Mouse (Mus musculus): ENCODE measurements around the gene Eml5. TPM values are rescaled to one million over a fixed set of nuclear protein-coding genes. Genes with fewer than 3 reads are reported as not detected.
A peak's percentile ranks its signal among the peaks of the same experiment; 100 is the strongest.

Eml5 gene
- total and polyA plus RNA-seq, 3 experiments = 2.4 to 3.8 (median 2.5) TPM

GRCm38 (mm10) chr12:98910096-98910495, 8.8 kb upstream of the Eml5 start:
- Histone ChIP-seq H3K27ac (no peak overlapping the region), H3K9ac (ENCODE audit: low read depth, low read length) (no peak overlapping the region), H3K36me3 (ENCODE audit: control insufficient read depth, insufficient read depth, low read length) (no peaks in the 10 kb centered on the region), H3K4me1 (ENCODE audit: control insufficient read depth, insufficient read depth, low read length) (no peaks in the 10 kb centered on the region), H3K27me3 (ENCODE audit: control insufficient read depth, insufficient read depth, low read length) (no peaks in the 10 kb centered on the region), H3K4me3 (no peak overlapping the region), H3K79me2 (replicated peaks; ENCODE audit: control insufficient read depth, insufficient read depth, low read length) (no peaks in the 10 kb centered on the region)
- intact Hi-C loops (cut with DNase I) = no loop called here
- WGBS = 42% methylated on average over 9 of the region's 9 CpGs
- TF ChIP-seq EP300 (IDR thresholded peaks at IDR 0.05; ENCODE audit: insufficient read depth, low read depth, low read length) (no peak), POLR2A (IDR thresholded peaks at IDR 0.05; ENCODE audit: insufficient read depth, low read depth, low read length) (no peak), CTCF (IDR thresholded peaks at IDR 0.05) (no peak)
- peak in 1 of 2 experiments; percentile 6 for DNase-seq

- H3K4me3 ChIP-seq = no peak overlapping the region
- H3K36me3 ChIP-seq (ENCODE audit: control insufficient read depth, insufficient read depth, low read length) = no peaks in the 10 kb centered on the region
- no peak for DNase-seq
- WGBS = 68% methylated on average over 5 of the region's 5 CpGs
- H3K4me1 ChIP-seq (ENCODE audit: control insufficient read depth, insufficient read depth, low read length) = no peaks in the 10 kb centered on the region
- no peak overlapping the region for H3K9ac ChIP-seq (ENCODE audit: low read depth, low read length)
- H3K27ac ChIP-seq = no peak overlapping the region
- no peaks in the 10 kb centered on the region for H3K79me2 ChIP-seq (replicated peaks; ENCODE audit: control insufficient read depth, insufficient read depth, low read length)
- H3K27me3 ChIP-seq (ENCODE audit: control insufficient read depth, insufficient read depth, low read length) = peaks cover 3% of the 10 kb centered on the region; the same call in 1 of the 2 replicates
- intact Hi-C loops (cut with DNase I) = no loop called here
- TF ChIP-seq EP300 (IDR thresholded peaks at IDR 0.05; ENCODE audit: insufficient read depth, low read depth, low read length) (no peak), POLR2A (IDR thresholded peaks at IDR 0.05; ENCODE audit: insufficient read depth, low read depth, low read length) (no peak), CTCF (IDR thresholded peaks at IDR 0.05) (no peak)
Observed at GRCm38 (mm10) chr12:98905466-98905865, 4.2 kb upstream of the Eml5 start.

DNA sequence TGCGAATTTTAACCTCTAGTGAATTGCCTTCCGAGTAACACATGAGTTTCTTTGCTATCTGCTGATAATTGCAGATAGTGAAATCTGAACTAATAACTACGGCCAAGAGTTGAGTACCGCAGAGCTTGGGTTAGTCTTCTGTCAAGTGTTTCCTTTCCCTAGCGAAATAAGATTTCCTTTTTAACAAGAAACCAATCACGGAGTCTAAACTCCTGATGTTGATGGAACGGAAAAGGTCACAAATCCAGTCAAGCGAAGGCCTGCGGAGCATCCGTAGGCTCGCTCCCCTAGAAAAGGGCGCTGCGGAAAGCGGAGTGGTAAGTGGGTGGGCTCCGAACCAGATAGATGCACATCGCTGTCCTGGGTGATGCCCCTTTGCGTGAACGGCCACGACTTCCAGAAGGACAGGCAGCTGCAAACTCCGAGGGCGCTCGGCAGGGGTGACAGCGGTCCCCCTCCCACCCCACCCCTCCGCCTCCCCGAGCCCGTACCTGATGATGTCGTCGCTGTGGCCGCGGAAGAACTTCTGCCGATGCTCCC, 873 bp downstream of the Eml5 start:
- intact Hi-C loops (cut with DNase I) = no loop called here
- Histone ChIP-seq H3K4me1 (ENCODE audit: control insufficient read depth, insufficient read depth, low read length) (no peaks in the 10 kb centered on the region), H3K9ac (ENCODE audit: low read depth, low read length) (peak overlapping the region; percentile 86), H3K79me2 (replicated peaks; ENCODE audit: control insufficient read depth, insufficient read depth, low read length) (no peaks in the 10 kb centered on the region), H3K27ac (no peak overlapping the region), H3K36me3 (ENCODE audit: control insufficient read depth, insufficient read depth, low read length) (no peaks in the 10 kb centered on the region), H3K4me3 (peak overlapping the region; percentile 63), H3K27me3 (ENCODE audit: control insufficient read depth, insufficient read depth, low read length) (peaks cover 3% of the 10 kb centered on the region; the same call in 1 of the 2 replicates)
- WGBS = 4% methylated on average over 30 of the region's 31 CpGs
- TF ChIP-seq POLR2A (IDR thresholded peaks at IDR 0.05; ENCODE audit: insufficient read depth, low read depth, low read length) = no peak
- TF ChIP-seq CTCF (IDR thresholded peaks at IDR 0.05) = no peak
- no peak for TF ChIP-seq EP300 (IDR thresholded peaks at IDR 0.05; ENCODE audit: insufficient read depth, low read depth, low read length)
- no peak for DNase-seq

- H3K4me1 ChIP-seq (ENCODE audit: control insufficient read depth, insufficient read depth, low read length) = no peaks in the 10 kb centered on the region
- no peaks in the 10 kb centered on the region for H3K79me2 ChIP-seq (replicated peaks; ENCODE audit: control insufficient read depth, insufficient read depth, low read length)
- 90% methylated on average over 6 of the region's 6 CpGs for WGBS
- DNase-seq = no peak
- H3K36me3 ChIP-seq (ENCODE audit: control insufficient read depth, insufficient read depth, low read length) = no peaks in the 10 kb centered on the region
- no peak for TF ChIP-seq POLR2A (IDR thresholded peaks at IDR 0.05; ENCODE audit: insufficient read depth, low read depth, low read length)
- TF ChIP-seq EP300 (IDR thresholded peaks at IDR 0.05; ENCODE audit: insufficient read depth, low read depth, low read length) = no peak
- no peak for TF ChIP-seq CTCF (IDR thresholded peaks at IDR 0.05)
- H3K9ac ChIP-seq (ENCODE audit: low read depth, low read length) = no peak overlapping the region
- no peak overlapping the region for H3K27ac ChIP-seq
- H3K4me3 ChIP-seq = no peak overlapping the region
- H3K27me3 ChIP-seq (ENCODE audit: control insufficient read depth, insufficient read depth, low read length) = peaks cover 3% of the 10 kb centered on the region; the same call in 1 of the 2 replicates
- intact Hi-C loops (cut with DNase I) = no loop called here
Observed at GRCm38 (mm10) chr12:98899676-98900075, 1.6 kb downstream of the Eml5 start.

DNA sequence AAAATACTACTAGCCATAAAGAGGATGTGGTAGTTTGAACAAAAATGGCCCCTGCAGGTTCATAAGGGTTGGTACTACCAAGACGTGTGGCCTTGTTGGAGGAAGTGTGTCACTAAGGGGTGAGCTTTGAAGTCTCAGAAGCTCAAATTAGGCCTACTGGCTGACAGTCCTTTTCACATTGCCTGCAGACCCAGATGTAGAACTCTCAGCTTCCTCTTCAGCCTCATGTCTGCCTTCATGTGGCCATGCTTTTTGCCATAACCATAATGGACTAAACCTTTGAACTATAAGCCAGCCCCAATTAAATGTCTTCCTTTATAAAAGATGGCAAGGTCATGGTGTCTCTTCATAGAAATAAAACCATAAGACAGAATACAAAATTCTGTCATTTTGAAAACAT, 4.5 kb downstream of the Eml5 start:
- Histone ChIP-seq H3K79me2 (replicated peaks; ENCODE audit: control insufficient read depth, insufficient read depth, low read length) (no peaks in the 10 kb centered on the region), H3K27ac (no peak overlapping the region), H3K36me3 (ENCODE audit: control insufficient read depth, insufficient read depth, low read length) (no peaks in the 10 kb centered on the region), H3K4me1 (ENCODE audit: control insufficient read depth, insufficient read depth, low read length) (no peaks in the 10 kb centered on the region), H3K27me3 (ENCODE audit: control insufficient read depth, insufficient read depth, low read length) (peaks cover 3% of the 10 kb centered on the region; the same call in 1 of the 2 replicates), H3K9ac (ENCODE audit: low read depth, low read length) (no peak overlapping the region), H3K4me3 (no peak overlapping the region)
- WGBS = 59% methylated on average over 1 of the region's 1 CpGs
- TF ChIP-seq POLR2A (IDR thresholded peaks at IDR 0.05; ENCODE audit: insufficient read depth, low read depth, low read length) (no peak), CTCF (IDR thresholded peaks at IDR 0.05) (no peak)
- intact Hi-C loops (cut with DNase I) = no loop called here
- DNase-seq = no peak

DNA sequence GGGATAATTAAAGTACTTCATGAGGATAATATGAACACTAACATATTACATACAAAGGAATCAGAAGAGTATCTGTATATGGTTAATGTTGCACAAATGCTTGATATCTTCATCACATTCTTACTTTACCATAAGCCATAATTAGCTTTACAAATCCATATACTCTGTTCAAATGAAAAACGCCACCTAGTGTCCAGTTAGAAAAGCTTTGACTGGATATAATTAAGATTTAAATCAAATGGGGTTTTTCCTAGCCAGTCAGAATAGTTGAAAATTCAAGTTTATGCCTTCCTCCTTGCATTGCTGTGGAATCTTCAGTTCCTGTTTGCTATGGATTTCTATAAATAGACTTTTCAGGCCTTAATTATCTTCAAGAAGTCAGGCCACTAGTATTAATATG, 16.8 kb downstream of the Eml5 start:
- H3K9ac ChIP-seq (ENCODE audit: low read depth, low read length) = no peak overlapping the region
- WGBS = 4% methylated on average over 1 of the region's 1 CpGs
- no peak overlapping the region for H3K4me3 ChIP-seq
- H3K27me3 ChIP-seq (ENCODE audit: control insufficient read depth, insufficient read depth, low read length) = no peaks in the 10 kb centered on the region
- intact Hi-C loops (cut with DNase I) = loop anchor here (1.0 kb wide), 1 partner anchor 210 kb away; no protein-coding TSS in a partner anchor
- no peaks in the 10 kb centered on the region for H3K36me3 ChIP-seq (ENCODE audit: control insufficient read depth, insufficient read depth, low read length)
- no peaks in the 10 kb centered on the region for H3K79me2 ChIP-seq (replicated peaks; ENCODE audit: control insufficient read depth, insufficient read depth, low read length)
- H3K4me1 ChIP-seq (ENCODE audit: control insufficient read depth, insufficient read depth, low read length) = no peaks in the 10 kb centered on the region
- no peak overlapping the region for H3K27ac ChIP-seq
- no peak for DNase-seq
- TF ChIP-seq POLR2A (IDR thresholded peaks at IDR 0.05; ENCODE audit: insufficient read depth, low read depth, low read length) (no peak), CTCF (IDR thresholded peaks at IDR 0.05) (peak; percentile 73), EP300 (IDR thresholded peaks at IDR 0.05; ENCODE audit: insufficient read depth, low read depth, low read length) (no peak)

Measured in heart, adult 2 months (tissue).